Mouse (Mus musculus) embryonic stem cell, embryonic (primary cell): ENCODE data around the gene Adarb1.

ENCODE experiments used
- CTCF ChIA-PET, 4 experiments: fragments of 300-600 bp in 2 of 4; fragments of 350-600 bp in 2 of 4; sonication (Branson Sonifier 250); formaldehyde crosslinking; loops; one replicate each; lab custom pipeline; 2022; ENCODE audit warnings: inconsistent platforms in 2 of 4; lab: Charles Lee
- POLR2A ChIA-PET, 4 experiments: fragments of 300-600 bp in 2 of 4; fragments of 350-600 bp in 2 of 4; sonication (Branson Sonifier 250); formaldehyde crosslinking; loops; one replicate each; lab custom pipeline; 2022; ENCODE audit warnings: antibody characterized with exemption in 4 of 4, inconsistent platforms in 1 of 4; lab: Charles Lee

Gene Adarb1

DNA sequence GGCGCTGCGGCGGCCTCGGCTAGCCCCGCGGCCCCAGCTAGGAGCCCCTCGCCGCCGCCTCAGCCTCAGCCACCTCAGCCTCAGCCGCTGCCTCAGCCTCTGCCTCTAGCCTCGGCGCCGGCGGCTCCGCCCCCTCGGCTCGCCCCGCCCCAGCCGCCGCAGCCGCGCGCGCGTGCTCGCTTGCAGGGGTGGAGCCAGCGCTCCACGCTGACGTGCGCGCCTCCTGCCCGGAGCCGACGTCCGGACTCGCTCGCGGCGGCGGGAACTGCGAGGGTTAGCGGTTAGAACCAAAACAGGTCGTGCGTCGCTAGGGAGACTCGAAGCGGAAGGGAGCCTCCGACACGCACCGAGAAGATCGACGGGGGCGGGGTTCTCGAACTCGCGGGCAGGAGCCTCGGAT is at the start of gene Adarb1:
TSS of gene Adarb1 (minus strand) at position 133 of the 400 bp plus-strand sequence.
- ChIA-PET CTCF (no interaction called here), POLR2A (interaction anchor here in 3 of 4 experiments (0.7 to 1.6 kb wide), 7 partner anchors 12 to 399 kb away, joined by 3 to 7 read pairs (median 3); partner anchors contain the start of gene Pofut2 (in 1 of the 3))

DNA sequence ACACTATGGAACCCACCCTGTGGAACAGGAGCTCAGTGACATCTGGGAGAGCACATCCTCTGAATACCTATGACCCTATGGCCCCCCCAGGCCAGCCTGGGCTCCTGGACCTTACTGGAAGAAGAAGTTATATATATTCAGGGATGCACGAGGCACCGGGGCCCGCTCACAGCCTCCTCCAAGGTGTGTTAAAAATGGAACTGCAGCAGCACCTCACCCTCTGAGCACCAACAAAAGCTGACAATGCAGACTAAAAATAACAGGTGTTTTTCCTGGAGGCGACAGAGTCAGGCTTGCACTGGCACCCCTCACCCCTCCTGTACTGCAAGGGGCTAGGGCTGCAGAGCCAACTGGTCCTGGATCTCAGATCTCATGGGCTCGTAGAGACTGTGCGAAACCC is 49.3 kb upstream of the Adarb1 start:
- ChIA-PET POLR2A (interaction anchor here in 1 of 4 experiments (2.6 kb wide), 1 partner anchor 14 kb away, joined by 5 read pairs; no protein-coding TSS in a partner anchor), CTCF (interaction anchor here in 1 of 4 experiments (0.5 kb wide), 1 partner anchor 222 kb away, joined by 3 read pairs; no protein-coding TSS in a partner anchor)

DNA sequence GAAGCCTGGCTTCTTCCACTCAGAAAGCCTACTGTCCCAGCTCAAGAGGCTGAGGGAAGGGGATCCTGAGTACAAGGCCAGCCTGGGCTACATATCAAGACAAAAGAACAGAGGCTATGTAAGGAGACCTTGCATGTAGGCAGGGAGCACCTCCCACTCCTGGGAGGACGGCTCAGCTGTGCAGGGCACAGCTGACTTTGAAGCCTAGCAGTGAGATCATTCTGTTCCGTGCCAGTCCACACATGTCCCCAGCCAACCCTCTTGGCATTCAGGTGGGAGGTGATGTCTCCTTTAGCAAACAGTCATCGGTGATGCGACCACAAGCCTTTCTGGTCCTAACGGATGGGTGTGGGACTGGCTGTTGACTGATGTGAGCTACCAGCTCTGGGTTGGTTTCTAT is 47.8 kb upstream of the Adarb1 start:
- CTCF ChIA-PET = no interaction called here

DNA sequence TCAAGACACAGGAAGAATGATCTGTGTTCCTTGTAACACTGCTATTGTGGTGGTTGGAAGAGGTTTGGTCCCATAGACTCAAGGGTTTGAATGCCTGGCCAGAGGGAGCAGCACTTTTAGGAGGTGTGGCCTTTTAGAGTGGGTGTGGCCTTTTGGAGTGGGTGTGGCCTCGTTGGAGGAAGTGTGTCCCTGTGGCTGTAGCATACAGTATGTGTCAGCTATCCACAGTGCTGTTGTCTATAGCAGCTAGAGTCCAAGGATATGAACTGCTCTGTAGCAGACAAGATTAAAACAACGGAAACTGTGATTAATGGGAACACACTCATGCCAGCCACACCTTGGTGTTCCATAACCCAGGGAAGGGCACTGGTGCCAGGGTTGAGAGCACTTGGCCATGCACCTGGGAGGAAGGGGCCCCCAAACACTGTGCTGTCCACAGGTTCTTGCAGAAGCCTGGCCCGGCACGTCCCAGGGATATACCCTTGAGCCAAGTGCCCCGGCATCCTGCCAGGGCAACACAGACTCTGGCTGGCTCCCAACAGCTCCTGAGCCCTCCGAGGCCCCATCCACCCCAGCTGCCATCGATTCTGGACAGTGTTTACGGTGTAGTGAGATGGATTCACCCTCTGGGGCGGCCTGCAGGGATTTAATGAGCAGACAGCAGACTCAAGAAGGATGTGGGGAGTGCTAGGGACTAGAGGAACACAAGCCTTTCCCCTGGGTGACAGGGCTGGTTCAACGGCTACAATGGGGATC is 46.3 kb upstream of the Adarb1 start:
- ChIA-PET POLR2A (interaction anchor here in 1 of 4 experiments (2.6 kb wide), 1 partner anchor 17 kb away, joined by 5 read pairs; no protein-coding TSS in a partner anchor), CTCF (interaction anchor here in 3 of 4 experiments (0.5 to 1.2 kb wide), 3 partner anchors 182 to 700 kb away, joined by 3 read pairs; no protein-coding TSS in a partner anchor)

More for the DNA sequence above, 47.8 kb upstream of the Adarb1 start:
- POLR2A ChIA-PET = interaction anchor here in 1 of 4 experiments (2.6 kb wide), 1 partner anchor 15 kb away, joined by 5 read pairs; no protein-coding TSS in a partner anchor

DNA sequence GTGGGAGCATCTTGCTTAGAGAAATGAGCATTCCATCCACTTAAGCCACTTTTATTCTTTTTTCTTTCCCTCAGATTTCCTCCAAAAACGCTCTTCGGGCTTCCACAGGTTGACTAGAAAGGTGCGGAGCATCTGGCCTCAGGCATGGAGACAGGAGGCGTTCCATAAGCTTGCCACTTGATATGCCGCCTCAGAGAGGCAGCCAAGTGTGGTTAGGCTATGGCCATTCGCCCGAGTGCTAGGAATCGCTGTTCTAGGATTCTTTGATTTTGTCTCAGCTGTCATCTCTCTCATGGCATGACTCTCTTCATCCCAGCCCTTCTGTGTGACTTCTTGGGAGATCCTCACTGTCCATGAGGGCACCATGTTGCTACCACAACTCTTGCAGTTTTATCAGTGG is 43.1 kb upstream of the Adarb1 start:
- ChIA-PET CTCF (no interaction called here), POLR2A (interaction anchor here in 1 of 4 experiments (0.5 kb wide), 1 partner anchor 901 kb away, joined by 3 read pairs; no protein-coding TSS in a partner anchor)

DNA sequence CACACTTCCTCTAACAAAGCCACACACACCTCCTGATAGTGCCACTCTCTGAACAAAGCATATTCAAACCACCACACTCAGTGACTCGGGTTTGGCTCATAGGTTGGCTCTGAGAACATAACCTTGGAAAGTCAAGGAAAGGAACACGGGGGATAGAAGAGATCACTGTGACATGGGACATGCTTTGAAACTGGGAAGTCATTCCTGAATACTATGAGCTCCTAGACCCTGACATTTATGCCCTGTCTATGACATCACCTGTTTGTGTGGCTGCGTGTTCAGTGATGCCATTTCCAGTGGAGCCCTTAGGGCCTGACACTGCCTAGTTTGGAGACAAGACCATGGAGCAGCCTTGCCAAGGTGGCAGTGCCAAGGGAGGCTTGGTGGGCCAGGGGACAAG is 39.6 kb upstream of the Adarb1 start:
- ChIA-PET POLR2A (interaction anchor here in 1 of 4 experiments (1.5 kb wide), 1 partner anchor 13 kb away, joined by 3 read pairs; no protein-coding TSS in a partner anchor), CTCF (interaction anchor here in 1 of 4 experiments (0.5 kb wide), 1 partner anchor 45 kb away, joined by 3 read pairs; no protein-coding TSS in a partner anchor)

DNA sequence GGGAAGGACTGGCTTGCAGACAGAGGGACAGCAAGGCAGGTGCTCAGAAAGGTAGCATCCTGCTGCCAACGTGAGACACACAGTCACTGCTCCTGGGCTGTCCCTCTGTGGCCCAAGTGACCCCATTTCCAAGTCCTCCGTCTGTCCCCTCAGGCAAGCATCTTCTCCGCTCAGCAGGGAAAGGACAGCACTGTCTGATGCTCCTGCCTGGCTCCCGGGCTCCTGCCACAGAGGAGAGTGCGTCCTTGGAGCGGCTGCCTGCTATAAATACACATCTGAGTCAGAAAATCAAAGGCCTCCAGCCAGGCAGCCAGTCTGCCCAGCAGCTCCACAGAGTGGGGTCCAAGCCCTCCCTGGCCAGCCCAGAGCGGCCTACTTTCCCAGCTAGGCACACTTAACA is 38.4 kb upstream of the Adarb1 start:
- ChIA-PET CTCF (interaction anchor here in 1 of 4 experiments (1.1 kb wide), 1 partner anchor 61 kb away, joined by 3 read pairs; no protein-coding TSS in a partner anchor), POLR2A (no interaction called here)

DNA sequence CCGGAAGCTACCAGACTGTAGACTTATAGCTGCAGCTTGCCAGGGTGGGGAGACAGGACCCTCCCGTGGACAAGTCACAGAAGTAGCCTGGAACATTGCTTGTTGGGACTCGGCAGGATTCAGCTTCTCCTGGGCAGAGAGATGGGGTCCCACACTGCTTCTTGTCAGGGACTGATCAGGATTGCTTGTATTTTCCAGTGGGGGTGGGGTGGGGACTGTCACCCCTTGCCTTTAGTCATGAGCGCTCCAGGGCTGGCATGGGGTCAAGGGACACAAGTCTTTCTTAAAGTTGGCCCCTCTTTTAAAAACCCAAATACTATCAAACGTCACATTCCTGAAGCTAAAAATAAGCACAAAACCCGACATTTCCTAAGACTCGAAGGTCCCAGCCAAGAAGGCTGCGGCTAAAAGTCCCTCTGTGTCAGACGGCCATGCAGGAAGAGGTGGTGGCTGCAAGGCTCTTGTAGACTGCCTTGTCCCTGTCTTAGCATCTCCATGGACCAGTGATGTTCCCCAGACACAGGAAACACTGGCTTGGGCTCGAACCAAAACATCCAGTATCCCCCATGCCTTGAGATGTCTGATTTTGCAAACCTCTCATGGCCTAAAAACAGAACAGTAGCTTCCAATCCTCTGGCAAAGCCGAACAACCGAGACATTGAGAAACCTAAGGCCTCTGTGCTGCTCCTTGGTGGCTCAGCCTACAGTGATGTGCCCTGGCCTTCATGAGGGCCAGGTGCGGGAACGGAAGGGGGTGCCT is 37.4 kb upstream of the Adarb1 start:
- POLR2A ChIA-PET = interaction anchor here in 1 of 4 experiments (0.6 kb wide), 1 partner anchor 8 kb away, joined by 4 read pairs; no protein-coding TSS in a partner anchor
- CTCF ChIA-PET = interaction anchor here in 2 of 4 experiments (0.7 to 1.1 kb wide), 3 partner anchors 62 to 325 kb away, joined by 3 to 12 read pairs (median 3); no protein-coding TSS in a partner anchor

DNA sequence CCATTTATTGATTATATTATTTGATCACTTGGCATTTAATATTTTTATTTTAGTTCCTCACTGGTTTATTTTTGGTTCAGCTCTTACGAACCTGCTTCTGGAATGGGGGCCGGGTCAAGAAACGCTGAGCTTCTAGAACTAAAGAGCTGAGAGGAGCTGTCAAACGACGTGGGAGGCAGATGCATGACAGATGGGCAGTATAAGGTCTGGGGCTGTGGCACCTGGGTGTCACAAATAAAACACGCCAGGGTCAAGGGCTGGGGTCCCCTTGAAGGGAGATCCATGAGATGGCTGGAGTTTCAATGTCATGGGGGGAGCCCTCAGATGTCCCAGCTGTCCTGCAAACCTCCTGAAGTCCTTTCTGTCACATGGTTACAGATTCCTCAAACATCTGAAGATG is 36.7 kb upstream of the Adarb1 start:
- POLR2A ChIA-PET = interaction anchor here in 1 of 4 experiments (0.6 kb wide), 1 partner anchor 8 kb away, joined by 4 read pairs; no protein-coding TSS in a partner anchor
- CTCF ChIA-PET = interaction anchor here in 3 of 4 experiments (0.6 to 0.9 kb wide), 4 partner anchors 48 to 324 kb away, joined by 3 to 12 read pairs (median 4); no protein-coding TSS in a partner anchor

DNA sequence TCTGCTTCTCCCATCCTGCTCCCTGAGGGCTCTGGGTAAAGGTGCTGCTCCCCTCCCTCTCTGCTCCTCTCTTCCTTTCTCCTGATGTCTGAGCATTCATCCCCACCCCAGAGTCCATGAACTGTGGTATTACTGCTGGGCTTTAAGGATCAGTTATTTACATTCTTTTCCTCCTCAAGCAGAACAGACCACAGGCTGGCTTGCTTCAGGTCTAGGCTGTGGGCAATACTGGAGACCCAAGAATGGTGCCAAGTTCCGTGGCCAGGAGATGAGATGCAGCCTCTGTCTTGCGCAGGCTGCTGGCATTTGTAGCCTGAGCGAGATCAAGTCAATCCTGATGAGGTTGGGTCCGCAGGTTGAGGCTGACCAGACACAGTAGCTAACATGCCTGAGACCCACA is 33.8 kb upstream of the Adarb1 start:
- ChIA-PET CTCF (no interaction called here), POLR2A (no interaction called here)

DNA sequence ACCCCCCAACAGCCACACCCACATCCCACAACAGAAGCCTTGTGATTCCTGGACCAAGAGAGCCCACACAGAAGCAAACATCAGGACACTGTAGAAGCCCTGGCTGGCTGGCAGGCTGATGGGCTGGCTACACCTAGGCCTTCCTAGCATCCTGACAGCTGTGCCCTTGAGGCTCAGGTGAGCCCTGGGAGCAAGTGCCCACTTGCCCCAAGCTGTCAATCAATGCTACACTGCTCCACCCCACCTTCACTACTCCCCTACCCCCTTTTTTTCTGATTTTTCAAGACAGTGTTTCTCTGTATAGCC is 32.0 kb upstream of the Adarb1 start:
- ChIA-PET CTCF (interaction anchor here in 1 of 4 experiments (1.2 kb wide), 1 partner anchor 97 kb away, joined by 5 read pairs; no protein-coding TSS in a partner anchor), POLR2A (no interaction called here)

DNA sequence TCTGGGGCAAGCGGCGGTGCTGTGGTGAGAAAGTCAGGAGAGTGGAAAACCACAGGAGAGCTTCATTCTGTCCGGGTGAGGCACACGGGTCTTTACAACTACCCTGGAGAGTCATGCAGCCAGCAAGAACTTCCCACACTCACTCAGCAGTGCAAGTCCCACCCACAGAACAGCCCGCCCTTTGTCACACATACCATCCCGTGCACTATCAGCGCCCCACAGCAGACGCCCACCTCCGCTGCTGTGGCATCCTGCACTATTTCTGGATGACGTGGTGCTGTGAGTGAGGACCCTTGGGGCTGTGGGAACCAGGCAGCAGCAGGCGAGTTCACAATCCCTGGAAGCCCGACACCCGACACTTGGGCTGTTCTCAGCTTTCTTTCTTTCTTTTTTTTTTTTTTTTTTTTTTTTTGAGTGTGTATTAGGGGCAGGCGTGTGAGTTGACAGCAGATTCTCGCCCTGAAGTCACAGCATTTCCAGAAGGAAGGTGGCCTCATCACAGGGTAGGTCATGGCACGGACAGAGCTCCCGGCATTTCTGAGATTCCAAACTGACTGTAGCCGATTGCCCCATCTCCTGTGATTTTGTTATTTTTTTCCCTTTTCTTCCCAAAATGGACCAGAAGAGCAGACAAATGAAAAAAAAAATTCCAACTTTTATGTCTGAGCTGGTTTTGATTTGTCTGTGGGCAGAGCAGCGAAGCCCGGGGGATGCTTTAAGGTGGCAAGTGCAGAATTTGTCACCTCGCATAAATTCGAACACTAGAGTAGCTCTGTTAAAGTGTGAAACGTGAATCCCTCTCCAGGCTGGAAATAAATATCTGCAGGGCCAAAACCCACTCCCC is 31.5 kb upstream of the Adarb1 start:
- CTCF ChIA-PET = interaction anchor here in 2 of 4 experiments (0.6 to 1.2 kb wide), 3 partner anchors 94 to 429 kb away, joined by 4 to 5 read pairs (median 4); no protein-coding TSS in a partner anchor
- POLR2A ChIA-PET = no interaction called here

DNA sequence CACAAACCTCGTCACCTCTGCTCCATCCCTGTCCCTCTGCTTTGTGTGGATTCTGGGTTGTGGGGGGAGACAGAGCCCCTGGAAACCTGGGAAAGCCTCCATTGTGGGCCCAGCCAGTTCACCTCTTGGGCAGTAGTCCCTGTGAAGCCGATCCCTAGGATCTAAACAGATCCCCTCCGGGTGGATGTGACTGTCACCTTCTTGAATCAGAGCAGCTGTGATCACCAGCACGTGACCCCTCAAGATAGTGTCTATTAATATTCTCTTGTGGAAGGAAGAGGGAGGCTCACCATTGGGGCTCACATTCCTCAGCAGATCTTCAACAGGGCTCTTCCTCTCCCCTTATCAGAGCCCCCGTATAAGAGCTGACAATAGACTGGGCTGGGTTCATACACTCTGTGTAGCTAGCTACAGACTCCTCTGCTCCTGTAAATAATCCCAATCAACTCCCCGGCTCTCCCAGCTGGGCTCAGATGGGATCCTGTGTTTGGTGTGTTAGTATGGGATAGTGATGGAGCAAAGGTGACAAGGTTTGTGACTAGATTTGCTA is 30.7 kb upstream of the Adarb1 start:
- ChIA-PET CTCF (interaction anchor here (0.6 to 0.8 kb wide), 5 partner anchors 95 to 964 kb away, joined by 4 to 7 read pairs (median 5); partner anchors contain the start of gene Rrp1 (in 1 of the 4)), POLR2A (no interaction called here)

DNA sequence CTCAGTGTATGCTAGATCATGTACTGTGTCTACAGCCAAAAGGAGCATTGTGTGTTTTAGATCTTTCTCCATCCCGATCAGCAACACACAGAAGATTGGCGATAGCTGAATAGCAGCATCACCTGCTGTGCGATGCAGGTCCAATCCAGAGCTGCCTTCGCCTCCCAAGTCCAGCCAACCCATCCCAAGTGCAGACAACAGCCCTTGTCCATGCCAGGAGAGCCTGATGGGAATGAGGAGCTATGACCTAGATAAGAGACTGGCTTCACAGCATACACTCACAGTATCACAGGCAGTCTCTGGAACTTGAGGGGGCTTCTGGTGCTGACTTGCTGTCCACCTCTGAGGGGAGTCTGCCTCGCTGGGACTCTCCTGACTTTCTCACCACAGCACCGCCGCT is 30.1 kb upstream of the Adarb1 start:
- ChIA-PET CTCF (interaction anchor here in 3 of 4 experiments (0.6 to 0.8 kb wide), 3 partner anchors 273 to 965 kb away, joined by 5 to 7 read pairs (median 5); partner anchors contain the start of gene Rrp1 (in 1 of the 3)), POLR2A (no interaction called here)

DNA sequence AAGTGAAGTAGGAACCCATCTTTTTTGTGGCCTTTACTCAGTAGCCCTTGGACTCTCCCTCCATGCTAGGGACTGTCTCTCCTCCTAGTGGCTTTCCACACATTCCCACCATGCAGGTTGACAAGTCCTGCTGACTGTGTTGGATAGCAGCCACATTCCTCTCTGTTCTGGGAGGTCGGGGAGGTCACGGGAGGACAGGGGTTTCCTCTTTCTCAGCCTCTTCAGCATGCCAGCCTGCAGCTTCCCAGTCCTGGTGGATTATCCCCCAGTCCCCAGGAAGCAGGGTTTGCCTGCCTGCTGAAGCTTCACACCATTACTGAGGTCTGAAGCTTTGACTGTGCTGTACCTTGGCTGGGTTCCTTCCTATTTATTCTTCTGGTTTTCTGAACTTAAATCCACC is 29.7 kb upstream of the Adarb1 start:
- POLR2A ChIA-PET = no interaction called here
- CTCF ChIA-PET = interaction anchor here in 3 of 4 experiments (0.5 to 0.8 kb wide), 4 partner anchors 13 to 965 kb away, joined by 3 to 7 read pairs (median 5); partner anchors contain the start of gene Rrp1 (in 1 of the 3)

DNA sequence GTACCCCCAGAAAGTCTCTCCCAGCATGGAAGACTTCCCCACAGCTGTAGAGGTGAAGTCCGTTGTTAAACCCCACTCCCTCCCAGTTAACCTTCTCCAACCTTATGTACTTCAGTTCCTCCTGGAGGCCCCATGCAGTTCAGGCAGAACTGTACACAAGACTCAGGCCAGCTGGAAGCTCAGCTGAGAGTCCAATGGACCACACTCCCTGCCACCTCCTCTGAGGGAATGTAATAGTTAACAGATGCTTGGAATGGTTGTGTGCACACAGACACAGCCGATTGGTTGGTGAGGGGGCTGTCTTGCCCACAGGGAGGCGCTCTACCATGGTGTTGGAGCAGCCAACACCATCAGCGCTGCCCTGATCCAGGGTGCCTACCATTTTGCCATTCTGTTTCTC is 24.2 kb upstream of the Adarb1 start:
- ChIA-PET CTCF (interaction anchor here in 2 of 4 experiments (0.6 to 1.3 kb wide), 2 partner anchors 68 to 80 kb away, joined by 3 to 6 read pairs; no protein-coding TSS in a partner anchor), POLR2A (interaction anchor here in 1 of 4 experiments (0.5 kb wide), 1 partner anchor 461 kb away, joined by 3 read pairs; no protein-coding TSS in a partner anchor)

DNA sequence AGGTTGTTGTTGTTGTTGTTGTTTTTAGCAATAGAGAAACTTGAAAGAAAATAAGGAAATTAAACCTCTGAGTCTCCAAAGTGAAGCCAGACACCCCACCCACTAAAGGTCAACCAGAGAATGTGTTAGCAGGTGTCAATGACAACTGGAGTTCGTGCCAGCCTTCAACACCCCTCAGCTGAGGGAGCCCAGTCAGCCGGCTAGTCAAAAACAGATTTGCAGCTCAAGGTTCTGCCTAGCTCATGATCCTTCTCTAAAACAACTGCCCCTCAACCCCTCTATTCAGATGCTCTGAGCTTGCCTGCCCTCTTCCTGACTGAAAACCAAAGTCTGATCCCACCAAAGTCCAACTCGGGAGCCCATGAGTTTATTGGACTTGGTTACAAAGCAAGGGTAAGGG is 23.7 kb upstream of the Adarb1 start:
- ChIA-PET CTCF (interaction anchor here in 3 of 4 experiments (0.6 to 1.3 kb wide), 4 partner anchors 68 to 1705 kb away, joined by 3 to 6 read pairs (median 4); no protein-coding TSS in a partner anchor), POLR2A (interaction anchor here in 2 of 4 experiments (0.5 to 0.7 kb wide), 2 partner anchors 117 to 461 kb away, joined by 3 read pairs; no protein-coding TSS in a partner anchor)
